Mouse (Mus musculus) layer of hippocampus, adult 18-20 months (tissue): ENCODE data around the gene Slc41a2. TPM values are rescaled to one million over a fixed set of nuclear protein-coding genes. Genes with fewer than 3 reads are reported as not detected.
"Not testable (repeated sequence)": the region's sequence is repeated elsewhere in the genome, so short reads cannot be mapped to it uniquely, and the experiment has no call there.

ENCODE experiments used
- DNase-seq, 2 experiments: peaks; one replicate each; pipeline ENCODE4 v3.0.0; 2022; ENCODE audit warnings: low spot score in 2 of 2
- long read RNA-seq: library from polyadenylated mRNA; stranded (forward); transcript quantifications from one replicate; pipeline ENCODE4 v2.0.0, GENCODE M21; 2021
- total RNA-seq, 2 experiments: library from RNA; stranded (reverse); gene quantifications; 2 replicates each; pipeline ENCODE4 v1.2.3; 2021

Gene Slc41a2
- 10 to 100 TPM; 22.4 to 25.4 TPM for total RNA-seq
- long read RNA-seq, full-length matches to known transcripts: 5 of 17 reads
- long read RNA-seq, partial matches to known transcripts: 3 of 17 reads
- long read RNA-seq, other reads (novel, unspliced or antisense): 9 of 17 reads

DNA sequence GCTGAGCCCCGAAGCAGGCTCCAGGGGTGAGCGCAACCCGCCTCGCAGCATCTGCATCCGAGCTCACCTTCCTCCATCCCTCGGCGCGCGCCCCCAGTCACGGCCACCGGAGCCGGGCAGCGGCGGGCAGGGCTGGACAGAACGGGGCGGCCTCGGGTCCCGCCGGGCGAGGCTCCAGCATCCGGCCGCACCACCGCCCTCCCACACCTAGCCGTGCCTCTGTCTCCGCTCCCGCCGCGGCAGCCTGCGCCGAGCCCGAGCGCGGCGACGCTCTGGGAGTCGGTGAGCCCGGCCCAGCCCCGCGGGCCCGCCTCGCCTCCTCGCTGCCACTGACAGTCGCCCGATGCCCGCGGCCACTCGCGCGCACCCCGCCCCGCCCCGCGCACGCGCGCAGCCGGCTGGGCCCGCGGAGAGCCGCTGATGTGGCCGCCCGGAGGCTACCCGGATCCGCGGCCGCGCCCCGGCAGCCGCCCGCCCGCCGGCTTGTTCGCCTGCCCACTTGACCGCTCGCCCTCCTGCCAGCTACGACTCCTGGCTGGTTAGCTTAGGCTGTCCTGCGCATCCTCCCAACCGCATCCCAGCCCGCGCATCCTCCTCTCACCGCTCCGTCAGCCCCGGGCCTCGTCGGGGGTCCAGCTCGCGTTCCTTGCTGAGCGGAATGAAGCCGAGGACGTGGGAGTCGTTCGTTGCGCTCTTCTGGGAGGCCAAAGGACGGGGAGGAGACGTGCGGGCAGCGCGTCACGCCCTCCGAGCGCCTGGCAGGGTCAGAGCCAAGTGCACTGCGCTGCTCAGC, at the start of gene Slc41a2:
Gene Slc41a2 (minus strand): TSS at position 724 of the 793 bp plus-strand sequence.
- peak; percentile 60 to 61 for DNase-seq

DNA sequence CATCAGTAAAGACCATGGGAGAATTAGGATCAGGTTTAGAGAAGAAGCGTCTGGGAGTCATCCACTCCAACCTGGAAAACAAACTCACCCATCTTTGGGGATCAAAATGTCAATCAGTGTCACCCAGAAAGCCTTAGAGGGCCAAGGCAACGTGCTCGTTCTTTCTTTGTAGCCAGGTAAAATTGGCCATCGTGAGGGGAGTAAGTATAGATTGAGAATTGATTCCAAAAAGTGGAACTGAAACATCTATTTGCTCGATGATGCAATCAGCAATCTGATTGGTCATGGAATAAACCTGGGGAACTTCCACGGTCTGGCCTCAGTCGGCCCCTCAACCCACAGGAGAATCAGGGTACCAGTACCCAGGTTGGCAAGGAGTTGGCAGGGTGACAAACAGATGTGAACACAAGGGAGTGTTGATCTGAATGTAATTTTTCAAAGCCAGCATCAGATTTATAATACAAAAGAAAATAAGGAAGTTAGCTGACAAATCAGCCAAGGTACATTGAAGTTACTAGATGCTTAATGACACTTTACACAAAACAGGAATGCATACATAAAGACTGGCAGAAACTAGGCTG, 47.7 kb upstream of the Slc41a2 start:
- DNase-seq: no peak

DNA sequence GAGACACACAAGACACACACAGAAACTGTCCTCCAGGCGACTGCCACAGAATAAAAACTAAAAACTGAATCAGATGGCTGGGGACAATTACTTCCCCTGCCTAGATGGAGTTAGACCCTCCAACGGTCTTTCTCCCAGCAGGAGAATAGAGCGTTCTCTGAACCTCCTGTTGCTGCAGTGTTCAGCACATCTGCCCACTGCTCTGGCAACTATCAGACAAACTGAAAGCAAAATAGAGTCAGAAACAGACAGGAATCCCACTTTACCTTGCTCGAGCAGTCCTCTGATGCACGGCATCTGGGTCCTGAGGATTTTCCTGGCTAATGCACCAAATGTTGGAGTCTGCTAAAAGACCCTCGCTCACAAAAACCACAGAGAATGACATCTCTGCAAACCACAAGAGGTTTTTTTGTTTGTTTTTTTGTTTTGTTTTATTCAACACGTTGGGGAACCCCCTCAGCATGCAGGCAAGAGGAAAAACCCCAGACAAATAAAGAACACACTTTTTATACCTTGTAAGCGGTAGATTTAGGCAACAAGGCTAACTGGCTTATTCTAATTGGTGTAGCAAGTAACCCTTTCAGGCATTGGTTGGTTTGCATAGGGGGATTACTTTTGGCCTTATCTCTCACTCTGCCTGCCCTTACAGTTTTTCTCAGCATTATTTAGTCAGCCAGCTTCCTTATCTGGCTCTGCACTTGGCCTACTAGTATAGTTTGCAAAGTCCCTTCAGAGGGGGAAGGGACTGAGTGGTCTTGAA, 47.0 kb upstream of the Slc41a2 start:
- no peak for DNase-seq

DNA sequence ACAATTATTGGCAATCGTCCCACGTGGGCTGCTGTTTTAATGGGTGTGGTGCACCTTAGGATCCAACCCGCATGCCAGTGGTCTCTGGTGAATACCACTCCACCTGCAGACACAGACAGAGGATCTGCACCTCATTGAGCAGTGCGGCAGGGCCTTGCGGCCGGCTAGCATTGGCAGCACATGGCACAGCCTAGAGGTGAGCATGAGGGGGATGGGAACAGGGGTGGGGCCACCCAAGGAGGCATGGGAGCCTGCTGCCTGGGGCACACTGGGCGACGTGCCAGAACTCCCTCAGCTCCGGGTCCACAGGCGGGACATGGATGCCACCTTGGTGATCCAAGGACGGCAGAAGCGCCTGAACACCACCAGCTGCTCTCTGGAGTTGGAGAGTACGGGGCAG, 46.2 kb upstream of the Slc41a2 start:
- DNase-seq: no peak

DNA sequence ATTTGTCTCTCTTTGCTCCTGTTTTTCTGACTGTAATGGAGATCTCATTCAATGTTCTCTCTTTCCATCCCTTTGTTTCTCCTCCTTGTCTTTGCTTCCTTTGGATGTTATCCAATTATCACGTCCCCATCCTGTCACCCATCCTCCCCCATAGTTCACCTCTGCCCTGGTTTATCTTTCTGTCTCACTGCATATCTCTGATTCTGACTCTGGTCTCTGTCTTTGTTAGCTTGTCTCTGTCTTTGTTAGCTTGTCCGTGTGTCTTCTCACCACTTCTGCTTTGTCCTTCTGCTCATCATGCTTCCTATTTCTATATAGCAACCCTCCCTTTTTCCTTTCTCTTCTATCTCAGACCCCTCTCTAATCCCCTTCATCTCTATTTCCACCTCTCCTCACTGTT, 45.3 kb upstream of the Slc41a2 start:
- DNase-seq: no peak

DNA sequence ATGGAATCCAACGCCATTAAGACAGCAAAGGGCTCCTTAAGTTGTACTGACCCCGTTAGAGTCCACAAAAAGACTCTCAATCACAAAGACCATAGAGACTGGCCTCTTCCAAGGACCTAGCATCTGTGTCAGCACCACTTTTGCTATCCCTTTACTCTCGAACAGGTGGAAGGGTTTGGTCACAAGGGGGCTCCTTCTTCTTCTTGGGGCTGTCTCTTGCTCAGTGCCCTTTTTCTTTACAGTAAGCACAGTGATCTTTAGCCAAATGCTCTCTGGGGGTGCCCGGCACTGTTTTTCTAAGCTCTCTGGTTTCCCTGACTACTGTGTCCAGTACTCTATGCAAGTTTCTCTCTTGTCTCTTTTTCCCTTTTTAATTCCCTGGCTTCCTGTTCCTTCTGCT, 44.8 kb upstream of the Slc41a2 start:
- DNase-seq: no peak

DNA sequence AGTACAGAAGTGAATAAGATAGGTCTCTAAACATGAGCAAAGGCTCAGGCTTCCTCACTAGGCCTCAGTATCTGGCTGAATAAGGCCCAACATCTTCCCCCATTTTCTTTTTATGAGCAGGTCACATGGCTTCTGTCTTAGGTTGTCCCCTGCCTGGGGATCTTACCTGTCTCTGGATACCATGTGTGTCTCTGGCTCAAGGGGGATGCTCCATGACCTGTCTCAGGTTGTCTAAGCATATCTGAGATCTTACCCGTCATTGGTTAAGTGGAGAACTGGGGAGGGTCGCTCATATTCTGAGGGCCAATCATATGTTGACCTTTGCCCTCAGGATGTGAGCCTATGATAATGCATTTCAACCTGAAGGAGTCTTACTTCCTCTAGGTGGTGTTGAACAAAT, 42.8 kb upstream of the Slc41a2 start:
- DNase-seq: no peak

DNA sequence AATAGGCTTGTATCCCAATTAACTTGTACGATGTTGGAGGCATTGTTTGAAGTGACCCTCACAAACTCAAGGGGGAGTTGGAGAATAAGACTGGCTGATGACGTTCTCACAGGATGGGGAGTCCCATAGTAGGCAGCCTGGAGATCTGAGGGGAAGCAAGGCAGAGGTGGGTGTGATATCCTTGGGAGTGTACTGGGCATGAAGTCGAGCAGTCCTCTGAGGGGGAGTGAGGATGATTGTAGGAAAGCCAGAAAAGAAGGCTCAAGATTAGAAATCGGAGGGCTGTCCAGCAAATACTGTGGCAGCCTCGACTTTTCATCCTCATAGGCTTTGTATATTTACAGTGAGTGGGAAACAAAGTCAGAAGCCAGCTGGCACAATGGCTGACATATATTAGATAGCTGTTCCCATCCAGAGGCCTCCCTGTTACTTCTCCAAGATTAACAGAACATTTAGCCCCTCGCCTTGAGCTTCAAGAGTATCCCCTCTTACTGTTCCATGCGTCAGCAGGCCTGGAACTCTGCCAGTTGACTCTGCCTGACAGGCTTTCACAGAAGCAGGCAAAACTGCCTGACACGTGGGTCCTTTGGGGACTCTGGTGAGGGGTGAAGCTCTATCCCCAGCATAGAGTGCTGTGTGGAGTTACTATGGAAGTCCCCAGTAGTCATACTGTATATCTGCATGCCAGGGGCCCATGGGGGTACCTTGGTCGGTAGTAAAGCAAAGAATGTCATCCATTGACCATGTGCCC, 40.6 kb upstream of the Slc41a2 start:
- DNase-seq: no peak

DNA sequence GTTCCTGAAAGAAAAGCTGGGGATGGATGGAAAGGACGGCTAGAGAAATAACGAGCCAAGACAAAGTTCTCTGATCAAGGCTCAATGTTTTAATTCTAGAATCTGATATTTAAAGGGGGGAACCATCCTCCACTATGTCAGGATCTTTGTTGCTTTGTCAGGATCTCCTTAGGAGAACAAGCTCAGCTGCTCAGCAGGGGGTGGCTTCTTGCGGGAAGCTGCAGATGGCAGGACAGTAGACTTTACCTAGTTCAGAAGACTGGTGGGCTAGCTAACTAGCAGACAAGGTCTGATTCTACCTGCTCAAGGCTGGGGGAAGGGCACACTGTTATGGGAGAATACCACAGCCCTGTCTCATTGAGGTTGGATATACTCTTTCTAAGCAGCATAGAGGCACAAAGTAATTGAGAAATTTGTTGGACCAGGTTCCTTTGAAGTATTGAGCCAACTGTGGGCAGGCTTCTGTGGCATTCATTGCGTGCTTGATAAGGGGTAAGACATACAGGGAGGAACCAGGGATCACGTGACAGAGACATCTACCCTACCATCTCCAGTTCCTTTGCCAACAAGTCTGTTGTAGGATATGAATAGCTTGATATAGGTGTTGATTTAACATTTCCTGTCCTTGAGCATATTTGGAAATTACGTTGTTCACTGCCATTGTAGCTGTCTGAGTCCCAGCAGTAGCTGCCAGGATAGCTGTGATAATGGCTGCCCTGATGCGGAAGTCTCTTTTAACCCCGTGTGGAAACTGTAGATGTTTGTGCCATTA, 39.4 kb upstream of the Slc41a2 start:
- DNase-seq: no peak

DNA sequence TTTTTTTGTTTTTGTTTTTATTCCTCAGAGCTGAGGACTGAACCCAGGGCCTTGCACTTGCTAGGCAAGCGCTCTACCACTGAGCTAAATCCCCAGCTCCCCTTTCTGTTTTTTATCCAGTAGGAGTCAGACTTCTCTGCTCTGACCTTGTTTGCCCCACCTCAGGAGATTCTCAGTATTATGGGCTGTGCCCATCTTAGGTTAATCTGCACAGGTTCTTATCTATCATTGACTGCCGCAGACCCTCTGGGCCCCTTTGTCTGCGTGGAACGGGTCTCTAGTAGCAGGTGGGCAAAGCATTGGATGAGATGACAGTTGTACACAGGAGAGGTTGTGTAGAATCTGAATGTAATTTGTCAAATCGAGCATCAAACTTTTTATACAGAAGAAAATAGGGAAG, 37.8 kb upstream of the Slc41a2 start:
- not testable (repeated sequence) for DNase-seq

DNA sequence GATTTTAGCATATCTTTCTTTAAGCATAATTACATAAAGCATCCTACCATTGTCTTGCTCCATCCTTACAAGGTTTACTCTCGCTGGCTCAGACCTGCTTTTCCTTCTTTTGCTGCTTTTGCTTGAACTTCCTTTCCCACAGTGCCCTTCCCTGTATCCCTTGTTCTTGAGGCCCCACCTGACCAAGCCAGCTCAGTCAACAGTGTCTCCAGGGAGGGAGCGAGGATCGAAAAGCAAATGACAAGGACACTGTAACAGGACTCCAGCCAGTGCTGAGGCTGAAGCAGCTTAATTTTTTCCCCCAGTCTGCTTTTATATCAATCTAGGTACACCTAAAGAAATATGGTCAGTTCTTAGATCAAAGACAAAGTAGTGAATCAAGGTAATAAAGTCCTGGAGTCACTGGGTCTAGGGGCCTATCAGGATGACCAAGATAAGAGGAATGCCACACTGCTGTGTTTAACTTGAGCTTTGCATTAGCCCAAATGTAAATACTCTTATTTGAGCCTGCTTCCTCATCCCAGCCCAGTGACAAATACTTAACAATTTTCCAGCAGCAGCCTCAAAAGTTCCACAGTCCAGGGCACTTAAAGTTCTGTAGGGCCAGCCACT, 36.5 kb upstream of the Slc41a2 start:
- no peak for DNase-seq

DNA sequence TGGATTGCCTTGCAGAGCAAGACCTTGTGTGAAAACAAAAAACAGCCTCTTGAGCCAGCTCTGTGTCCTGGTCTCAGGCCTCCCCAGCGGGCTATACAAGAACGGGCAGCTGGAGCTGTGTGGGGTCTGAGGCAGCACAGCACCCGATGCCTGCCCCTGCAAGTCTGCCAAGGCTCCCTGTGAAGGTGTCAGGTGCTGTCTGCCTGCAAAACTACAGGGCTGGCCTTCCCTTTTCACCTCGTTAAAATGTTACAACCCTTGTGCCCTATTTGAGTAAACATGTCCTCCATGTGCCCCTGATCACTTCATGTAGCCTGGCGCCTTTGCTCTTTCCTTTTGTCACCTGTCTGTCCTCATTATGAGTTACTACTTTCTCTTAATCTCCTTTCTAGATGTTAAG, 31.2 kb upstream of the Slc41a2 start:
- no peak for DNase-seq

DNA sequence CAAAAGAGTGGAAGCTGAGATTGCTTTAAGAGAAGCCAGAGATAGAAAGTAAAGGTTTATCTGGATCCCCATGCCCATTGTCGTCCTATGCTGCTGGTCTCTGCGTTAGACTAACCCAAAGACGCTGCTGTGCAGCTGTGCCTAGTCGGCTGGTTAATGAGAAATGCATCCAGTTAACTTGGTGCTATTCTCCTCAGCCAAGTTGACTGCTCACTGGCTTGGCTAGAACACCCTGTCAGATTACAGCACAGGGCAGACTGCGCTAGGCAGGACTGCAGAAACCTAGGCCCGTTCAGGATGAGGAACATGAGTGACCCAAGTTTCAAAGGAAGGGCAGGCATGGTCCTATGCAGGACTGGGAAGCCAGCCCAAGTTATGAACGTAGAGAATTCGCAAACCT, 25.8 kb upstream of the Slc41a2 start:
- no peak for DNase-seq

DNA sequence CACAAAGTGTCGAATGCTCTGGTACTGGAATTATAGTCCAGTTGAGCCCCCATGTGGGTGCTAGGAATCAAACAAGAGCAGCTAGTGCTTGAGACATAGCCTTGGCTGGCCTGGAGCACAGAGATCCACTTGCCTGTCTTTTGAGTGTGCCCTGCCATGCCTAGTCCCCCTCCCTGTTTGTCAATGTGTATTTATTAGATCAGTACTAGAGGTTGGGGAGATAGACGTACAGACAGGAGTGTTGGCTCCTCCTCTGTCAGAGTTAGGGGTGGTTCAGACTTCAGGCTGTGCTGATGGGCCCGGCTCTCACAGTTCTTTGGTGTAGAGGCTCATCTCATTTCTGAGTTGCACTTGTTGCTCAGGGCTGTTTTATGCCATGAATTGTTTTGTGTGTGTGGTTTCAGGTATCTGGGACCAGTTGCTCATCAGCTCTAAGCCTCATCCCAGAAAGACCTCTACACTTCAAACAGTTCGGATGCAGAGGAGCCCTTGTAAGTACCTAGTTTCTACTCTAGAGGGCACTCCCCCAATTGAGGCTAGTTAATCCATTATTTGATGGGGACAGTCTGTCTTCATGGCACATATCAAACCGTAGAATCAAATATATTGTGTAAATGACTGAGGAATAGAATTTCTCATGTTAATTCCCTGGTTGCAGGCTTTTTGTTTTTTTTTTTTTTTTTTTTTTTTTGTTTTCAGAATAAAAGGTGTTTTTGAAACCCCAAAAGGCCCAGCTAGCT, 24.1 kb upstream of the Slc41a2 start:
- DNase-seq: peak in 1 of 2 experiments; percentile 58

DNA sequence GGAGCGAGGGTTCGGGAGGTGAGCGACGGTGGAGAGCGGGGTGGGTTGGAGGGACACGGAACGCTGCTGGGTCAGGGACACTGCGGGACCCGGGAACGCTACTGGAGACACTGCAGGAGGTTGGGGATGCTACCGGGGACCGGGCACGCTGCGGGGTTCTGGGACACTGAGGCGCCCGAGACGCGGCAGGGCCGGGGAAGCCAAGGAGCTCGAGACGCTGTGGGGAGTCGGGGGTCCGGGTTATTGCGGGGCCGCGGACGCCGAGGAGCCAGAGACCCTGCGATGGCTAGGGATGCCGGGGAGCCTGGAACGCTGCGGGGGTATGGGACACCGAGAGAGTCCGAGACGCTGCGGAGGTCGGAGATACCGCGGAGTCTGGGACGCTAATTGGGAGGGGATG, 22.7 kb upstream of the Slc41a2 start:
- DNase-seq: no peak

DNA sequence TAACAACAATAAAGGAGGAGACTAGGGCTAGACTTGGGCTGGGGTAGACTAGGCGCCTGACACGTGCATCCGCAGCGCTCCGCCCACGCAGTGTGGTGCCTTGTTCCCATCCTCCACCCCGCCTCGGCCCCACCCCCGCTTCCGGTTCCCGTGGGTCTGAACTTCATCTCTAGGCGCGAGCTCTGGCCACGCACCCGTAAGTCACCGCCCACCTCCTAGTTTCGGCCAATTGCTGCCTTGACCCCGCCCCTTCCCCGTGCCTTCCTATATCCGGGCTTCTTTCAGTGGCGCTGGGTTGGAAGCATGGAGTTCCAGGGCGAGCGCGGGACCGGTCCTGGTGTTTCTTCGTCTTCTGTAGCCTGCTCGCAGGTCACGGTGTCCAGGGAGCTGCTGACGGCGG, 22.3 kb upstream of the Slc41a2 start, which contains the start of gene D10Wsu102e:
Gene D10Wsu102e (plus strand): TSS at position 266 of the 400 bp plus-strand sequence.
- peak; percentile 93 to 99 for DNase-seq

DNA sequence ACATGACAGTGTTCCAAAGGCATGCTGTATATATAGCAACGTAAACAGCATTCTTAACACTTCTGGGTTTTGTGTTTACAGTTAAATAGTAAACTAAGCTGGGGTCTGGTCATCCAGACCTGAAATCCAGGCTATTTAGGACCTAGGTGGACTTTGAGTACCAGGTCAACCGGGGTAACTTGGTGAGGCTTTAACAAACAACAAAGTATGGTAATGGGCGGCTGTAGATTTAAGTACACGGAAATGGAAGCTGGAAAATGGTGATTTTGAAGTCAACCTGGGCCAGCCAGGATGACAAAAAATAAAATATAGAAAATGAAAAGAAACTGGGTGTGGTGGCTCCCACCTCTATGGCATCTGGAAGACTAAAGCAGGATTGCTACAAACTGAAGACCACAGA, 21.8 kb upstream of the Slc41a2 start:
- no peak for DNase-seq

DNA sequence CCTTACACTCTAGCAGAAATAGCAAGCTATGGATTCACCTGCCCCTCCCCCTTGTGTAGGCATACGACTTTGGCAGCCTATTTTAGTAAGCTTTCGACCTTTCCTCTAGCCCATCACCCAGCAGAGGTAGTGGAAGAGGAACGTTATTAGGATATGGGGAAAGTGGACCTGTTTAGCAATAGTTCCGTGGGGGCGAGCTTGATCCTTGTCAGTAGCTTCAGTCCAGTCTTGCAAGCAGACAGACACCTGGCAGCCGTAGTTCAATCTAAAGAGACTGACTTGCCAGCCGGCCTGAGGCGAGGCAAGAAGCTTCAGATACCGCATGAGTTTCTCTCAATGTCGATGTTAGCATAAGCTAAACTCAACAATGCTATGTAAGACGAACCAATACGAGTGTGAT, 18.7 kb upstream of the Slc41a2 start:
- DNase-seq: no peak

DNA sequence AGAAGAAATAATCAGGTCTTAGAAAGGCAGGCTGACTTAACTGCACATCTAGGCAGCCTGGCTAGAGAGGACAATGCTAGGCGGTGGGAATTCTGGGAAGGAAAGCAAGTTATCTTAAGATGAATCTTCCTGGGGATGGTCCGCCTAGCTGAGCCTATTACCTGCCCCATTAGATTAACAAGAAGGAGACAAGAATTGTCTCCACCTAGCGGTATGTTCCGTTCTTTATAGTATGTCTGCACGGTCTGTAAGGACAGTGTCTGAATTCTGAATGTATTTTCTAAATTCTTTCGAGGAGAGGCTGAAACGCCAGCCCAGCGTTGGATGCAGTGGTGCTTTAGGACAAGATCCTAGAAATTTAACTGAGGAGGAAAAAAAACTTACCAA, 16.6 kb upstream of the Slc41a2 start:
- DNase-seq: no peak
